Mouse (Mus musculus) intestine, postnatal 0 days (tissue): Measurements from ENCODE around the gene Negr1. TPM values are rescaled to one million over a fixed set of nuclear protein-coding genes. Genes with fewer than 3 reads are reported as not detected.

ENCODE experiments used
- ATAC-seq: fragments of 200-750 bp; cut with Nextera tagmentation; 2 replicates; pipeline ENCODE4 v1.8.0; 2017; ENCODE audit warnings: mild to moderate bottlenecking, moderate TSS enrichment, moderate library complexity
- H3K27ac ChIP-seq: fragments of 300-500 bp; sonication (generic); 2 replicates; pipeline ENCODE4 v1.5.1; 2014; ENCODE audit warnings: mild to moderate bottlenecking, low read depth, low read length, moderate library complexity
- H3K27me3 ChIP-seq: fragments of 300-500 bp; sonication (generic); replicated peaks from 2 replicates; pipeline ENCODE4 v1.6.1; 2014; ENCODE audit warnings: low read length, mixed read lengths; ENCODE audit not compliant: control insufficient read depth, insufficient read depth
- H3K36me3 ChIP-seq: fragments of 300-500 bp; sonication (generic); 2 replicates; pipeline ENCODE4 v1.6.1; 2014; ENCODE audit warnings: mild to moderate bottlenecking, moderate library complexity; ENCODE audit not compliant: control insufficient read depth, insufficient read depth
- H3K4me1 ChIP-seq: fragments of 300-500 bp; sonication (generic); replicated peaks from 2 replicates; pipeline ENCODE4 v1.6.1; 2014; ENCODE audit warnings: antibody characterized with exemption, low read length, mixed read lengths; ENCODE audit not compliant: control insufficient read depth, insufficient read depth
- H3K4me2 ChIP-seq: fragments of 300-500 bp; sonication (generic); replicated peaks from 2 replicates; pipeline ENCODE4 v1.6.1; 2014; ENCODE audit warnings: low read depth, mild to moderate bottlenecking, moderate library complexity
- H3K4me3 ChIP-seq: fragments of 300-500 bp; sonication (generic); 2 replicates; pipeline ENCODE4 v1.5.1; 2014; ENCODE audit warnings: low read depth, low read length
- H3K9ac ChIP-seq: fragments of 300-500 bp; sonication (generic); 2 replicates; pipeline ENCODE4 v1.6.1; 2014; ENCODE audit warnings: mild to moderate bottlenecking, low read depth, low read length
- H3K9me3 ChIP-seq: fragments of 300-500 bp; sonication (generic); 2 replicates; pipeline ENCODE4 v1.6.1; 2016; ENCODE audit warnings: mixed run types; ENCODE audit not compliant: control insufficient read depth
- CTCF ChIP-seq: sonication (generic); IDR thresholded peaks from 2 replicates; pipeline ENCODE4 v1.5.1; 2016; ENCODE audit warnings: low read depth, mild to moderate bottlenecking, control low read depth, antibody characterized with exemption, moderate library complexity
- WGBS: fragments of 180-500 bp; shearing (Covaris S2); extraction: QIAGEN DNeasy Blood & Tissue Kit; methylation state at CpG from one replicate; pipeline ENCODE4 v1.1.7; 2014; 5-methylcytosine and 5-hydroxymethylcytosine counted together
- polyA plus RNA-seq: library from polyadenylated mRNA; unstranded; fragments of >200 nt; fragmentation: Nextera tagmentation; extraction: Ambion mirVana; gene quantifications from 2 replicates; pipeline ENCODE4 v1.2.1, GENCODE M21; 2015

Negr1 gene
- polyA plus RNA-seq, 1 experiment from 2014 or later = 2.0 TPM

- Histone ChIP-seq H3K27ac (no peak overlapping the region), H3K4me3 (no peak overlapping the region), H3K4me2 (no peak overlapping the region), H3K4me1 (no peaks in the 10 kb centered on the region), H3K9me3 (no peaks in the 10 kb centered on the region), H3K36me3 (no peaks in the 10 kb centered on the region), H3K27me3 (no peaks in the 10 kb centered on the region), H3K9ac (no peak overlapping the region)
- no peak for ATAC-seq
- no peak for TF ChIP-seq CTCF
- 98% methylated on average over 2 of the region's 2 CpGs for WGBS
Observed at GRCm38 (mm10) chr3:157108156-157108555, 546.6 kb downstream of the Negr1 start.

- H3K9ac ChIP-seq = no peak overlapping the region
- H3K27me3 ChIP-seq = no peaks in the 10 kb centered on the region
- no peaks in the 10 kb centered on the region for H3K4me1 ChIP-seq
- no peak overlapping the region for H3K4me2 ChIP-seq
- ATAC-seq = peak; percentile 49; the same call in 1 of the 2 replicates
- no peak overlapping the region for H3K27ac ChIP-seq
- H3K9me3 ChIP-seq = no peaks in the 10 kb centered on the region
- TF ChIP-seq CTCF = peak; percentile 79
- H3K4me3 ChIP-seq = no peak overlapping the region
- no peaks in the 10 kb centered on the region for H3K36me3 ChIP-seq
Observed at GRCm38 (mm10) chr3:157109308-157109707, 547.7 kb downstream of the Negr1 start.

- H3K4me1 ChIP-seq = no peaks in the 10 kb centered on the region
- no peak for ATAC-seq
- no peak overlapping the region for H3K9ac ChIP-seq
- H3K4me3 ChIP-seq = no peak overlapping the region
- WGBS = 49% methylated on average over 5 of the region's 5 CpGs
- H3K27ac ChIP-seq = no peak overlapping the region
- H3K9me3 ChIP-seq = no peaks in the 10 kb centered on the region
- no peaks in the 10 kb centered on the region for H3K36me3 ChIP-seq
- no peak for TF ChIP-seq CTCF
- no peaks in the 10 kb centered on the region for H3K27me3 ChIP-seq
- no peak overlapping the region for H3K4me2 ChIP-seq
Observed at GRCm38 (mm10) chr3:157115105-157115760, 553.6 kb downstream of the Negr1 start.

DNA sequence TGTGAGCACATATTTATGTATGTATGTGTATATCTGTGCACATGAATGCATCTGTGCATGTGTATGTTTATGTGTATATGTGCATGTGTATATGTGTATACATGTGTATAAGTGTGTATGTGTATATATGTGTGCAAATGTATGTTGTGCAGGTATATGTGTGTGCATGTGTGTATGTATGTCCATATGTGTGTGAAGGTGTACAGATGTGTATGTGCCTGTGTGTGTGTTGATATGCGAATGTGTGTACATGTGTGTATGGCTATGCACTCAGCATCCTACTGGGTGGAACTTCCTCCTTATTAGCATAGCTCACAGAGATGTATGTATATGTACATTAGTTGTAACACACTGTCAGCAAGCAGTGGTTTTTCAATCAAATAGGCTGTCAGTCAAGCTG is 554.4 kb downstream of the Negr1 start:
- H3K4me2 ChIP-seq = no peak overlapping the region
- no peaks in the 10 kb centered on the region for H3K4me1 ChIP-seq
- no peak overlapping the region for H3K27ac ChIP-seq
- H3K9me3 ChIP-seq = no peaks in the 10 kb centered on the region
- 90% methylated on average over 1 of the region's 1 CpGs for WGBS
- H3K36me3 ChIP-seq = no peaks in the 10 kb centered on the region
- no peak for TF ChIP-seq CTCF
- no peaks in the 10 kb centered on the region for H3K27me3 ChIP-seq
- H3K9ac ChIP-seq = no peak overlapping the region
- H3K4me3 ChIP-seq = no peak overlapping the region
- ATAC-seq = no peak

DNA sequence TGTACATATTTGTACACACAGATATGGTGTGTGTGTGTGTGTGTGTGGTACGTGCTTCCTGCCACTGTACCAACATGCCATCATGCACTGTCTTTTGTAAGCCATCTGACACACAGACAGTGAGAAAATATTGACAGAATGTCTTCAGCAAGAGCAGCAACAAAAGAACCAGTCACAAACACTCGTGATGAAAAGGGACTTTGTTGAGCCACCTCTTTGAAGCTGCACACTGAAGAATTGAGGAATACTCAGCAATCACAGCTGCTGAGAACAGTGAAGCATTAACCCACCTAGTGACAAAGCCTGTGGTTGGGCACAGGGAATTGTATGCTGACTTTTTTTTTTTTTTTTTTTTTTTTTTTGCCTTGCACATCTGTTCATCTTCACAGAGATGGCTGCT is 558.3 kb downstream of the Negr1 start:
- Histone ChIP-seq H3K27ac (no peak overlapping the region), H3K36me3 (no peaks in the 10 kb centered on the region), H3K4me2 (no peak overlapping the region), H3K9ac (no peak overlapping the region), H3K4me1 (no peaks in the 10 kb centered on the region), H3K27me3 (no peaks in the 10 kb centered on the region), H3K9me3 (no peaks in the 10 kb centered on the region), H3K4me3 (no peak overlapping the region)
- no peak for ATAC-seq
- WGBS = 53% methylated on average over 2 of the region's 2 CpGs
- TF ChIP-seq CTCF = no peak

GRCm38 (mm10) chr3:157146124-157146855 is 584.7 kb downstream of the Negr1 start:
- 79% methylated on average over 14 of the region's 14 CpGs for WGBS
- Histone ChIP-seq H3K4me1 (no peaks in the 10 kb centered on the region), H3K9ac (no peak overlapping the region), H3K27me3 (no peaks in the 10 kb centered on the region), H3K36me3 (no peaks in the 10 kb centered on the region), H3K9me3 (no peaks in the 10 kb centered on the region), H3K4me3 (no peak overlapping the region), H3K4me2 (no peak overlapping the region), H3K27ac (no peak overlapping the region)
- no peak for ATAC-seq
- no peak for TF ChIP-seq CTCF
